Mouse (Mus musculus) Patski (cell line): Measurements from ENCODE around the gene Zfp74. TPM values are rescaled to one million over a fixed set of nuclear protein-coding genes. Genes with fewer than 3 reads are reported as not detected.

ENCODE experiments used
- ATAC-seq: fragments of 100-300 bp; one replicate; pipeline ENCODE4 v1.8.0; 2021
- CTCF ChIA-PET: fragments of 350-600 bp; sonication (Branson Sonifier 250); formaldehyde crosslinking; loops from one replicate; lab custom pipeline; 2022; ENCODE audit warnings: inconsistent platforms; lab: Charles Lee
- POLR2A ChIA-PET: fragments of 350-600 bp; sonication (Branson Sonifier 250); formaldehyde crosslinking; loops from one replicate; lab custom pipeline; 2022; ENCODE audit warnings: antibody characterized with exemption, inconsistent platforms; lab: Charles Lee
- DNase-seq: peaks from one replicate; pipeline ENCODE4 v3.0.0-alpha.2; 2011; ENCODE audit warnings: low read depth, low spot score
- H3K27me3 ChIP-seq: fragments of 371-371 bp; one replicate; pipeline ENCODE4 v1.5.1; 2021
- CTCF ChIP-seq: fragments of 100-300 bp; IDR thresholded peaks from one replicate; pipeline ENCODE4 v1.5.1; 2021
- in situ Hi-C: fragments of 300-500 bp; cut with MboI; formaldehyde crosslinking; loops from 3 replicates; pipeline ENCODE4 v1.11.1; 2018; ENCODE audit warnings: low pct_unique_long_range_greater_than_20kb, mixed read lengths
- polyA plus RNA-seq: library from polyadenylated mRNA; unstranded; gene quantifications from one replicate; pipeline ENCODE4 v1.2.3, GENCODE M21; 2021

Zfp74 gene
- polyA plus RNA-seq, 1 experiment from 2014 or later, result 12.1 TPM

- no peaks in the 10 kb centered on the region for H3K27me3 ChIP-seq
- in situ Hi-C loops, result no loop called here
- ChIA-PET POLR2A (no interaction called here), CTCF (no interaction called here)
- peak; percentile 84 for TF ChIP-seq CTCF
- ATAC-seq (no peak), DNase-seq (peak; percentile 19)
Observed at GRCm38 (mm10) chr7:29954731-29955130, 842 bp upstream of the Zfp74 start.

- no peak for ATAC-seq
- H3K27me3 ChIP-seq, result no peaks in the 10 kb centered on the region
- in situ Hi-C loops, result no loop called here
- TF ChIP-seq CTCF, result no peak
- POLR2A ChIA-PET, result interaction anchor here (0.9 kb wide), 1 partner anchor 11 kb away, joined by 3 read pairs; no protein-coding TSS in a partner anchor
- CTCF ChIA-PET, result no interaction called here
- DNase-seq, result no peak
Observed at GRCm38 (mm10) chr7:29953086-29953485, 803 bp downstream of the Zfp74 start.

- ChIA-PET POLR2A (no interaction called here), CTCF (no interaction called here)
- in situ Hi-C loops, result no loop called here
- no peak for ATAC-seq
- DNase-seq, result no peak
- TF ChIP-seq CTCF, result no peak
- no peaks in the 10 kb centered on the region for H3K27me3 ChIP-seq
Observed at GRCm38 (mm10) chr7:29944201-29944600, 9.7 kb downstream of the Zfp74 start.

GRCm38 (mm10) chr7:29943720-29944119 is 10.2 kb downstream of the Zfp74 start:
- CTCF ChIA-PET, result interaction anchor here (0.7 kb wide), 1 partner anchor 25 kb away, joined by 3 read pairs; no protein-coding TSS in a partner anchor
- DNase-seq (no peak), ATAC-seq (no peak)
- in situ Hi-C loops, result no loop called here
- H3K27me3 ChIP-seq, result no peaks in the 10 kb centered on the region
- no peak for TF ChIP-seq CTCF
- POLR2A ChIA-PET, result no interaction called here

- in situ Hi-C loops, result no loop called here
- no peak for DNase-seq
- no peaks in the 10 kb centered on the region for H3K27me3 ChIP-seq
- CTCF ChIA-PET, result no interaction called here
- POLR2A ChIA-PET, result interaction anchor here (1.4 kb wide), 1 partner anchor 10 kb away, joined by 3 read pairs; no protein-coding TSS in a partner anchor
- no peak for TF ChIP-seq CTCF
- no peak for ATAC-seq
Observed at GRCm38 (mm10) chr7:29942740-29943139, 11.1 kb downstream of the Zfp74 start.

- DNase-seq (no peak), ATAC-seq (no peak)
- POLR2A ChIA-PET, result interaction anchor here (1.4 kb wide), 1 partner anchor 12 kb away, joined by 3 read pairs; no protein-coding TSS in a partner anchor
Observed at GRCm38 (mm10) chr7:29941027-29941426, 12.9 kb downstream of the Zfp74 start.

GRCm38 (mm10) chr7:29938856-29939255 is 15.0 kb downstream of the Zfp74 start:
- in situ Hi-C loops, result no loop called here
- no peaks in the 10 kb centered on the region for H3K27me3 ChIP-seq
- ATAC-seq (no peak), DNase-seq (no peak)
- TF ChIP-seq CTCF, result no peak
- ChIA-PET CTCF (no interaction called here), POLR2A (interaction anchor here (0.7 kb wide), 1 partner anchor 227 kb away, joined by 4 read pairs; no protein-coding TSS in a partner anchor)

More at GRCm38 (mm10) chr7:29941027-29941426, 12.9 kb downstream of the Zfp74 start:
- no peaks in the 10 kb centered on the region for H3K27me3 ChIP-seq
- CTCF ChIA-PET, result no interaction called here
- in situ Hi-C loops, result no loop called here
- no peak for TF ChIP-seq CTCF

- H3K27me3 ChIP-seq, result no peaks in the 10 kb centered on the region
- no peak for TF ChIP-seq CTCF
- ATAC-seq (no peak), DNase-seq (no peak)
- in situ Hi-C loops, result no loop called here
- POLR2A ChIA-PET, result no interaction called here
- CTCF ChIA-PET, result interaction anchor here (1.8 kb wide), 1 partner anchor 10 kb away, joined by 6 read pairs; no protein-coding TSS in a partner anchor
Observed at GRCm38 (mm10) chr7:29922780-29923179, 31.1 kb downstream of the Zfp74 start.

- in situ Hi-C loops, result no loop called here
- POLR2A ChIA-PET, result no interaction called here
- no peaks in the 10 kb centered on the region for H3K27me3 ChIP-seq
- TF ChIP-seq CTCF, result no peak
- DNase-seq (no peak), ATAC-seq (no peak)
- CTCF ChIA-PET, result interaction anchor here (0.8 to 1.8 kb wide), 2 partner anchors 9 to 10 kb away, joined by 3 to 6 read pairs; no protein-coding TSS in a partner anchor
Observed at GRCm38 (mm10) chr7:29921439-29922093, 32.3 kb downstream of the Zfp74 start.

- ChIA-PET POLR2A (interaction anchor here (0.6 kb wide), 1 partner anchor 8 kb away, joined by 3 read pairs; no protein-coding TSS in a partner anchor), CTCF (interaction anchor here (0.7 to 1.2 kb wide), 3 partner anchors 12 to 25 kb away, joined by 3 read pairs; no protein-coding TSS in a partner anchor)
- ATAC-seq, result no peak
- in situ Hi-C loops, result no loop called here
- no peak for DNase-seq
- no peak for TF ChIP-seq CTCF
- no peaks in the 10 kb centered on the region for H3K27me3 ChIP-seq
Observed at GRCm38 (mm10) chr7:29918062-29918453, 35.8 kb downstream of the Zfp74 start.
